Mouse (Mus musculus): ENCODE data around the gene Cds2. TPM values are rescaled to one million over a fixed set of nuclear protein-coding genes. Genes with fewer than 3 reads are reported as not detected.

Gene Cds2
- polyA plus RNA-seq, 1 experiment, result 21.9 TPM

- H3K27me3 ChIP-seq (replicated peaks), result no peaks in the 10 kb centered on the region
- TF ChIP-seq GATA1 (IDR thresholded peaks at IDR 0.05; ENCODE audit: borderline replicate concordance, low read length) (no peak), FLI1 (IDR thresholded peaks at IDR 0.05; ENCODE audit: low read length) (no peak)
- no peak overlapping the region for H3K4me3 ChIP-seq (replicated peaks)
- H3K36me3 ChIP-seq (replicated peaks; ENCODE audit: low read length), result no peaks in the 10 kb centered on the region
- peaks cover 12% of the 10 kb centered on the region for H3K4me1 ChIP-seq
- H3K9me3 ChIP-seq, result peaks cover 13% of the 10 kb centered on the region
These were observed 78.3 kb downstream of the Cds2 start for GRCm38 (mm10) chr2:132341293-132341692.

DNA sequence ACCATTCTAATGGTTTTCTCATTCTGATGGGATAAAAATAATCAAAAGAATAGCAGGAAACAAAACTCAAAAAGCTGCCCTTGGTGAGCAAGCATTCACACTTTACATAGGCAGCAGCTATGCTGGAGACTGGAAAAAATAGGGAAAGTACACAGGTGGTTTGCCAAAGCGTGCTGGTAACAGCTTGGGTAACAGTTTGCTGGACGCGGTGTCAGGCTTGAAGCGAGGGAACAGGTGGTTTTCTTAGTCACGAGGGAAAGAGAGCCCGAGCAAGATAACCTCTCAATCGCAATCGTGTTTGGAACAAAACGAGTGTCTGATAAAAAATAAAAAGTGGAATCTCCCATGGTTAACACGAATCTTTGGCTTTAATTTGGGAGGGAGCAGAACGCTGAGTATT, 80.9 kb downstream of the Cds2 start:
- Histone ChIP-seq H3K9me3 (peaks cover 13% of the 10 kb centered on the region), H3K27me3 (replicated peaks) (no peaks in the 10 kb centered on the region), H3K4me1 (peaks cover 12% of the 10 kb centered on the region), H3K4me3 (replicated peaks) (no peak overlapping the region), H3K36me3 (replicated peaks; ENCODE audit: low read length) (no peaks in the 10 kb centered on the region)
- TF ChIP-seq GATA1 (IDR thresholded peaks at IDR 0.05; ENCODE audit: borderline replicate concordance, low read length) (no peak), FLI1 (IDR thresholded peaks at IDR 0.05; ENCODE audit: low read length) (no peak)

Other genes starting within 250 kb of the Cds2 start
- gene Rassf2, start 232.9 kb upstream of the Cds2 start, polyA plus RNA-seq (2012; ENCODE audit: insufficient read depth, low replicate concordance), result 2.8 and 5.4 TPM in 2 replicates
- gene Slc23a2, start 118.0 kb upstream of the Cds2 start, polyA plus RNA-seq (2012; ENCODE audit: insufficient read depth, low replicate concordance), result 0.23 TPM in 1 of 2 replicates, not detected in the other
- gene Tmem230, start 15.3 kb upstream of the Cds2 start, polyA plus RNA-seq (2012; ENCODE audit: insufficient read depth, low replicate concordance), result 23.1 and 24.3 TPM in 2 replicates
- 6.9 and 19.1 TPM in 2 replicates for gene Pcna, start 9.8 kb upstream of the Cds2 start, polyA plus RNA-seq (2012; ENCODE audit: insufficient read depth, low replicate concordance)
- gene Prokr2, start 122.3 kb downstream of the Cds2 start, polyA plus RNA-seq (2012; ENCODE audit: insufficient read depth, low replicate concordance), result 0.10 TPM in 1 of 2 replicates, not detected in the other